In genomic region chr9:43337636-43338035, GRCm38 (mm10) we compare ENCODE assay signal across 26 mouse cellular contexts. TPM values are rescaled to one million over a fixed set of nuclear protein-coding genes. Genes with fewer than 3 reads are reported as not detected.
DNase-seq lines count a peak whose midpoint lies in the region; ATAC-seq lines count a peak whose summit lies in the region.
"Had no signal": no experiment of that assay in that cellular context is flagged by ENCODE, and none has a peak within 500 bp of the region (broad histone marks: within the 10 kb centered on the region; RNA-seq: fewer than 3 reads in every experiment).

No protein-coding gene starts in this region.

- H3K4me3 ChIP-seq in hindbrain, embryonic 10.5 days, result no peak overlapping the region
- H3K4me3 ChIP-seq in hindbrain, embryonic 12.5 days, result no peak overlapping the region
- no peak overlapping the region for H3K4me3 ChIP-seq in forebrain, embryonic 12.5 days (replicated peaks)
- H3K4me3 ChIP-seq: forebrain, embryonic 10.5 days; gastrocnemius, adult 2 months; heart, embryonic 12.5 days; heart, embryonic 15.5 days; hindbrain, embryonic 15.5 days had no signal

- peak overlapping the region; percentile 53; the same call in 1 of the 2 replicates for H3K27ac ChIP-seq in hindbrain, embryonic 10.5 days
- no peak overlapping the region for H3K27ac ChIP-seq in hindbrain, embryonic 12.5 days
- no peak overlapping the region for H3K27ac ChIP-seq in forebrain, embryonic 12.5 days
- H3K27ac ChIP-seq: forebrain, embryonic 10.5 days; gastrocnemius, adult 2 months; heart, embryonic 15.5 days; hindbrain, embryonic 15.5 days had no signal

- no peak overlapping the region for H3K4me2 ChIP-seq in hindbrain, embryonic 12.5 days (replicated peaks)
- H3K4me2 ChIP-seq in forebrain, embryonic 12.5 days, result no peak overlapping the region
- H3K4me2 ChIP-seq: heart, embryonic 12.5 days; heart, embryonic 15.5 days; hindbrain, embryonic 15.5 days had no signal

- H3K36me3 ChIP-seq in hindbrain, embryonic 10.5 days, result no peaks in the 10 kb centered on the region
- no peaks in the 10 kb centered on the region for H3K36me3 ChIP-seq in hindbrain, embryonic 12.5 days
- H3K36me3 ChIP-seq in forebrain, embryonic 12.5 days (replicated peaks), result no peaks in the 10 kb centered on the region
- H3K36me3 ChIP-seq: forebrain, embryonic 10.5 days; heart, embryonic 12.5 days; heart, embryonic 15.5 days; hindbrain, embryonic 15.5 days had no signal

- peaks cover 26% of the 10 kb centered on the region for H3K4me1 ChIP-seq in hindbrain, embryonic 10.5 days (replicated peaks)
- H3K4me1 ChIP-seq in hindbrain, embryonic 12.5 days, result peaks cover 10% of the 10 kb centered on the region
- H3K4me1 ChIP-seq in forebrain, embryonic 12.5 days, result peaks cover 12% of the 10 kb centered on the region
- H3K4me1 ChIP-seq: heart, embryonic 12.5 days; heart, embryonic 15.5 days had no signal

- 59% methylated on average over 4 of the region's 4 CpGs for WGBS in hindbrain, embryonic 10.5 days
- 61% methylated on average over 4 of the region's 4 CpGs for WGBS in hindbrain, embryonic 12.5 days
- 69% methylated on average over 4 of the region's 4 CpGs for WGBS in forebrain, embryonic 12.5 days

- H3K9ac ChIP-seq in hindbrain, embryonic 12.5 days, result no peak overlapping the region
- H3K9ac ChIP-seq in forebrain, embryonic 12.5 days, result no peak overlapping the region
- H3K9ac ChIP-seq: forebrain, postnatal 0 days; heart, embryonic 12.5 days; heart, embryonic 15.5 days; hindbrain, embryonic 15.5 days had no signal

- no peak for ATAC-seq in hindbrain, embryonic 12.5 days (ENCODE audit: low FRiP score)
- ATAC-seq in forebrain, embryonic 12.5 days (ENCODE audit: low FRiP score), result no peak
- ATAC-seq: activated CD4-positive, CD25-positive, alpha-beta regulatory T cell, adult 4 months; forebrain, embryonic 14.5 days; forebrain, postnatal 0 days had no signal

- no peaks in the 10 kb centered on the region for H3K9me3 ChIP-seq in hindbrain, embryonic 10.5 days
- H3K9me3 ChIP-seq in hindbrain, embryonic 12.5 days (replicated peaks), result no peaks in the 10 kb centered on the region
- H3K9me3 ChIP-seq in forebrain, embryonic 12.5 days, result no peaks in the 10 kb centered on the region
- H3K9me3 ChIP-seq: forebrain, embryonic 10.5 days; heart, embryonic 12.5 days; heart, embryonic 15.5 days; hindbrain, embryonic 15.5 days had no signal

- no peak for DNase-seq in hindbrain, embryonic 10.5 days (ENCODE audit: low spot score)
- peak; percentile 22 to 42 for DNase-seq in thymus, adult 18-20 months
- DNase-seq in thymus, postnatal 10 days (ENCODE audit: low spot score in 2 of 2), result peak; percentile 25 to 38
- DNase-seq in thymus, postnatal 36 days, result peak; percentile 43 to 64
- no peak for DNase-seq in adrenal gland, postnatal 14 days
- no peak for DNase-seq in embryo, embryonic 11 days
- DNase-seq: adrenal gland, adult 8-10 months; cerebellum, adult 11 months; cerebellum, adult 2 months; cerebellum, adult 9-11 months; cerebellum, postnatal 25 days; forebrain, postnatal 0 days; gastrocnemius, adult 2 months; gastrocnemius, postnatal 14 days; heart, adult 11 months; heart, postnatal 10 days; heart, postnatal 36 days had no signal

- peaks cover 18% of the 10 kb centered on the region for H3K27me3 ChIP-seq in hindbrain, embryonic 10.5 days (ENCODE audit: insufficient read depth, poor library complexity, severe bottlenecking)
- peaks cover 3% of the 10 kb centered on the region; the same call in 1 of the 2 replicates for H3K27me3 ChIP-seq in hindbrain, embryonic 12.5 days
- 0 out of 2 replicates have a peak, but pooled peaks cover 5% of the 10 kb centered on the region for H3K27me3 ChIP-seq in forebrain, embryonic 12.5 days
- H3K27me3 ChIP-seq: hindbrain, embryonic 15.5 days had no signal

RNA-seq across cellular contexts. Expression of gene Trim29, which starts 27.0 kb away (rescaled TPM):
- polyA plus RNA-seq in hindbrain, embryonic 10.5 days (2016; fragmentation: Nextera tagmentation; extraction: Ambion mirVana), result 1.9 and 2.1 TPM in 2 replicates
- polyA plus RNA-seq in hindbrain, embryonic 12.5 days (2016; fragmentation: Nextera tagmentation; extraction: Ambion mirVana), result 2.1 and 2.2 TPM in 2 replicates
- total RNA-seq in adrenal gland, postnatal 14 days (2021), result 0.19 TPM in 1 of 2 replicates, not detected in the other
- 0.65 and 0.67 TPM in 2 replicates for polyA plus RNA-seq in forebrain, embryonic 12.5 days (2016; fragmentation: Nextera tagmentation; extraction: Ambion mirVana)
- total RNA-seq: forebrain, postnatal 0 days; gastrocnemius, adult 2 months; heart, adult 8-10 months had no signal
- polyA plus RNA-seq: activated CD4-positive, CD25-positive, alpha-beta regulatory T cell, adult 4 months; forebrain, embryonic 14.5 days; hindbrain, embryonic 15.5 days had no signal

Comparison
In these comparisons a context has a peak if more than half of its experiments do, and no peak if none do; other contexts are left out.
1. DNase-seq: peak in thymus, adult 18-20 months (2 of 2), thymus, postnatal 10 days (2 of 2) and thymus, postnatal 36 days (2 of 2); none in hindbrain, embryonic 10.5 days (single experiment), adrenal gland, postnatal 14 days (single experiment) and embryo, embryonic 11 days (single experiment).